Mouse (Mus musculus) naive thymus-derived CD4-positive, alpha-beta T cell, adult 2 months (primary cell): ENCODE measurements at regions not wholly inside any gene's neighbourhood (a gene's known extent, or its start where the extent isn't known, plus 50 kb on each side); places are given as distances from the start of the nearest gene placed in this dataset.

ENCODE experiments used
- DNase-seq: peaks from one replicate; pipeline ENCODE4 v3.0.0-alpha.2; 2011; ENCODE audit warnings: low read depth

- DNase-seq = no peak
Observed at GRCm38 (mm10) chr10:92483592-92483991, 238.6 kb downstream of the Nedd1 start.

- no peak for DNase-seq
Observed at GRCm38 (mm10) chr10:92473282-92473681, 248.9 kb downstream of the Nedd1 start.

GRCm38 (mm10) chr10:92471111-92471510 lies 251.1 kb downstream of the Nedd1 start:
- DNase-seq = no peak

GRCm38 (mm10) chr10:92455195-92455594 lies 267.0 kb downstream of the Nedd1 start:
- no peak for DNase-seq

- DNase-seq = no peak
Observed at GRCm38 (mm10) chr10:92453550-92453949, 268.7 kb downstream of the Nedd1 start.

- no peak for DNase-seq
Observed at GRCm38 (mm10) chr10:92445957-92446356, 276.3 kb downstream of the Nedd1 start.

- DNase-seq = no peak
Observed at GRCm38 (mm10) chr10:92438621-92439394, 283.4 kb downstream of the Nedd1 start.

- DNase-seq = no peak
Observed at GRCm38 (mm10) chr10:92429256-92429655, 293.0 kb downstream of the Nedd1 start.

GRCm38 (mm10) chr10:92428026-92428425 lies 294.2 kb downstream of the Nedd1 start:
- DNase-seq = no peak

GRCm38 (mm10) chr10:92426443-92426842 lies 295.8 kb downstream of the Nedd1 start:
- DNase-seq = no peak

GRCm38 (mm10) chr10:92412737-92413136 lies 309.5 kb downstream of the Nedd1 start:
- DNase-seq = no peak

GRCm38 (mm10) chr10:92410813-92411325 lies 311.4 kb downstream of the Nedd1 start:
- DNase-seq = no peak

- no peak for DNase-seq
Observed at GRCm38 (mm10) chr10:92404697-92405293, 317.4 kb downstream of the Nedd1 start.

- no peak for DNase-seq
Observed at GRCm38 (mm10) chr10:92400587-92401090, 321.6 kb downstream of the Nedd1 start.

- DNase-seq = no peak
Observed at GRCm38 (mm10) chr10:92389176-92389732, 333.0 kb downstream of the Nedd1 start.

GRCm38 (mm10) chr10:92367126-92367525 lies 355.1 kb downstream of the Nedd1 start:
- no peak for DNase-seq

- DNase-seq = no peak
Observed at GRCm38 (mm10) chr10:92356738-92357137, 365.5 kb downstream of the Nedd1 start.

- DNase-seq = no peak
Observed at GRCm38 (mm10) chr10:92349043-92349442, 373.2 kb downstream of the Nedd1 start.

- no peak for DNase-seq
Observed at GRCm38 (mm10) chr10:92347960-92348675, 374.1 kb downstream of the Nedd1 start.

- no peak for DNase-seq
Observed at GRCm38 (mm10) chr10:92339671-92340070, 382.5 kb downstream of the Nedd1 start.

GRCm38 (mm10) chr10:92336949-92337348 lies 385.3 kb downstream of the Nedd1 start:
- DNase-seq = no peak

GRCm38 (mm10) chr10:92336138-92336537 lies 386.1 kb downstream of the Nedd1 start:
- no peak for DNase-seq
